Mouse (Mus musculus): ENCODE results near the gene Diras2.
A peak's percentile ranks its signal among the peaks of the same experiment; 100 is the strongest.

Gene Diras2

DNA sequence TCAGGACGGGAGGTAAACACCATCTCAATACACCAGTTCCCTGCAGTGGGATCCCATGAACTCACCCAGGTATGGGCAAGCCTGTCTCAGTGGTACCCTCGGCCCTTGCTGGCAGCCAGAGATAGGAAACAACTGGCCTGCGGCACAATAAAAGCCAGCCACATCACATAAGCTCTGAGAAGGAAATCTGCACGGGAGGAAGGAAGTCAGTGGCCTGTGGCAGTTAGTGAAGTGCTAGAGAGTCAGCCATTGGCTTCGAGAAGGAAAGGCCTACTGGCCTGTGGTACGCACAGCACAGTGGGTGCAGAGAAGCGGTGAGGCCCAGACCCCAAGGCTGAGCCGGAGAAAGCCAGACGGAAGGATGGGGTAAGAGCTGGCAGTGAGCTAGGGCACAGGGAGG, 20.2 kb upstream of the Diras2 start:
- DNase-seq: peak; percentile 39

GRCm38 (mm10) chr13:52550690-52551193, 19.7 kb upstream of the Diras2 start:
- no peak for DNase-seq

DNA sequence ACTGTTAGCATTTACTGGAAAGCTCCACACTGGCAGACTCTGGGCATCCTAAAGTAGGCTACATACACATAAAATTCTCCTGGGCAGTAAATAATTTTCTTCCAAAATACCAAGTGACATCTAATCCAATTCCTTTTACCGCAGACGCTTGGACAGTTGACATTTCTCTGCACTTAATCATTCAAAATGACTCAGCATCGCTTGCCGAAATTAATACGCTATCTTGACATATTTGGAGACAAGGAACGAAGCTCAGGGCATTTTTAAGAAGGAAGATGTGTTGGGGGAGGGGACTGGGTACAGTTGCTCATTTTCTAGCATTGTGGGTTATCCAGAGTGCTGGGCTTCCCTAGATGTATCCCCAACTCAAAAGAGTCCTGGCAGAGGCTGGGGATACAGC, 15.2 kb upstream of the Diras2 start:
- no peak for DNase-seq

GRCm38 (mm10) chr13:52542636-52543035, 11.6 kb upstream of the Diras2 start:
- DNase-seq: no peak

GRCm38 (mm10) chr13:52542036-52542526, 11.0 kb upstream of the Diras2 start:
- DNase-seq: no peak

GRCm38 (mm10) chr13:52541385-52542035, 10.4 kb upstream of the Diras2 start:
- no peak for DNase-seq

GRCm38 (mm10) chr13:52539461-52539860, 8.4 kb upstream of the Diras2 start:
- DNase-seq: no peak

GRCm38 (mm10) chr13:52538588-52539116, 7.6 kb upstream of the Diras2 start:
- DNase-seq: peak; percentile 38

- DNase-seq: peak; percentile 55
Observed at GRCm38 (mm10) chr13:52537754-52538587, 6.9 kb upstream of the Diras2 start.

- peak; percentile 70 for DNase-seq
Observed at GRCm38 (mm10) chr13:52535542-52535941, 4.5 kb upstream of the Diras2 start.

DNA sequence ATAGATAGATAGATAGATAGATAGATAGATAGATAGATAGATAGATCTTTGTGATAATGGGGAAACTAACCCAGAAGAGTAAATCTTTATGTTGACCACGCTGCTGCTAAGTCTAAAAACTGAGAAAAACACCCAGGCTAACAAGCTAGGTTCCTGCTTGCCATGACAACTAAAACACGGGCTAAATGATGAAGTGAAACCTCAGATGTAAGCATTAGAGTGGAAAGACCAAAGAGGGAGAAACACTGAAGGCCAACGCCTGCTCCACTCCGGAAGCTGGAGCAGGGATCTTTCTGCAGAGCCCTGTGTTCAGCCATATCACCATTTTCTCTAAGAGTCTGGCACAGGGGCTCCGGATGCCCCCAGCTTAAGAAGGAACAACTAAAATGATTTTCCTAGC, 2.6 kb upstream of the Diras2 start:
- DNase-seq: no peak

GRCm38 (mm10) chr13:52530008-52530945, 802 bp downstream of the Diras2 start:
- peak; percentile 75 for DNase-seq

- DNase-seq: no peak
Observed at GRCm38 (mm10) chr13:52529188-52529972, 1.7 kb downstream of the Diras2 start.

GRCm38 (mm10) chr13:52528786-52529185, 2.3 kb downstream of the Diras2 start:
- no peak for DNase-seq

DNA sequence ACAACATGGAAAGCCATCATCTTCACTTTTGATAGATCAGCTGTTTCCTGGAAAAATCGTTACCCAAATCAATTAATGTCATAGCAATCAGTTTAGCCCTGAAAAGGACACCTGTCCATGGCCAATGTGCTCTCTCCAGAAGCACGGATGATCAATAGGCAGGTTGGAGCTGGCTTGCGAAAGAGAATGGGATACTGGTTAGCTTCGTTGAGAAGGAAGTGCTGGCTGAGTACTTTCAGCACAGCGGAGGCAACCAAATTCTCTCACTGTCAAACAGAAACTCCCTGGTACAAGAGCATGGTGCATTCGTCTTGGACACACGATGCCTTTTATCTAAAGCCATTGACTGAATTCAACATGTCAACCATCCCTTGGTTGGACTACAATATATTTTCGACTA, 2.8 kb downstream of the Diras2 start:
- no peak for DNase-seq

GRCm38 (mm10) chr13:52526249-52527035, 4.6 kb downstream of the Diras2 start:
- DNase-seq: no peak

DNA sequence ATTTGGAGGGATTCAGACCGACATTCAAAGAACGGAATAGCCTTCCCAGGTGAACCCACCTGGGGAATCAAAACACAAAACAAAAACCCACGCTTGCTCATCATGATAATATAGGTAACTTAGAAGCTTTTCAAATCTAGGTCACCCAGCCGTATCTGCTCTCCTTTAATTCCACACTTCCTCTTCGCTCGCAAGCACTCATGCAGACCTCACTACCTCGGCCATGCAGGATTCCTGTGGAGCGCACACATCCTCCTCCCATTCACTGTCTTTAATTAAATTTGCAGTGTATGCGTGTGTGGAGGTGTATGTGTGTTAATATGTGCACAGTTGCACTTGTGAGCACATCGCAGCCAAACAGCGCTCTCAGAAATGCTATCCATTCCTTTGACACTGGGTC, 6.8 kb downstream of the Diras2 start:
- no peak for DNase-seq

GRCm38 (mm10) chr13:52521176-52521575, 9.9 kb downstream of the Diras2 start:
- DNase-seq: no peak

GRCm38 (mm10) chr13:52519425-52519824, 11.7 kb downstream of the Diras2 start:
- DNase-seq: no peak

DNA sequence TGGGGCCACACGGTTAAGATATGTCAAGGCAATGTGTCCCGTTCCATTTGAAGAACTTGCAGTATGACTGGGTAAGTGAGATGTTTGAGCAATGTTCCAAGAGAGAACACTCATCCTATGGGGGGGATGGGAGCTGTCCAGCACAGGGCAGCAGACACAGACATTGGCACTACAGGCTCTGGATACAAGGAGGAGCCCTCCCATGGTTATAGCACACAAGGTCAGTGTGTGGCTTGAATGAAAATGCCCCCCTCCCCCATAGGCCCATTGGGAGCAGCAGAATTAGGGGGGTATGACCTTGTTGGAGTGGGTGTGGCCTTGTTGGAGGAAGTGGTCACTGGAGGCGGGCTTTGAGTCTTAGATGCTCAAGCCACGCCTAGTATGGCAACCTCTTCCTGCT, 12.7 kb downstream of the Diras2 start:
- DNase-seq: no peak

- no peak for DNase-seq
Observed at GRCm38 (mm10) chr13:52517021-52517420, 14.1 kb downstream of the Diras2 start.

All from thymus, postnatal 25 days (tissue).